Comparison of ENCODE assay signal across 7 mouse cellular contexts in the genomic region with DNA sequence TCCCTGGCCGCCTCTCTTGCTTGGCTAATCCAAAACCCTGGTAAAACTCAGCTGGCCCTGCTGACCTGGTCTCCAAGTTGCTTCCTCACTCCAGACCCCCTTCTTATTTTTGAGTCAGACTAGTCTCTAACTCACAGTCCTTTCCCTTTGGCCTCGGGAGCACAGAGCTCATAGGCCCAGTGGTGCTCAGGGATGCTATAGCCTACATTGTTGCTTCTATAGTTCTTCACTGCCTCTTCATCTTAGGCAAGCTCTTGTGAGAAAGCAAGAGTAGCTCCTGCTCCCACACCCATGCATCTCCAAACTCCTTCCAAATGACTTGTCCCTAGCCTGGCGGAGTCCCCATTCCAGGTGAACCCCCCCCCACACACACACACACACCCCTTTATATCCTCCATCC. TPM values are rescaled to one million over a fixed set of nuclear protein-coding genes. Genes with fewer than 3 reads are reported as not detected.
DNase-seq lines count a peak whose midpoint lies in the region; ATAC-seq lines count a peak whose summit lies in the region.

No protein-coding gene starts in this region.

- no peak for ATAC-seq in embryonic facial prominence, embryonic 11.5 days (replicated peaks; ENCODE audit: insufficient number of reproducible peaks, low FRiP score, low TSS enrichment, low read depth)
- no peak for ATAC-seq in hindbrain, embryonic 14.5 days (ENCODE audit: low FRiP score)
- no peak for ATAC-seq in midbrain, embryonic 12.5 days (ENCODE audit: low FRiP score, low read depth)
- ATAC-seq in megakaryocyte progenitor cell, adult 5-6 weeks (replicated peaks; ENCODE audit: poor library complexity), result no peak

- no peak overlapping the region for H3K27ac ChIP-seq in embryonic facial prominence, embryonic 11.5 days (replicated peaks; ENCODE audit: low read depth, low read length)
- no peak overlapping the region for H3K27ac ChIP-seq in hindbrain, embryonic 14.5 days
- no peak overlapping the region for H3K27ac ChIP-seq in midbrain, embryonic 12.5 days (replicated peaks)

- no peaks in the 10 kb centered on the region for H3K9me3 ChIP-seq in embryonic facial prominence, embryonic 11.5 days (replicated peaks; ENCODE audit: control insufficient read depth, low read length)
- H3K9me3 ChIP-seq in hindbrain, embryonic 14.5 days (ENCODE audit: control insufficient read depth, low read length), result no peaks in the 10 kb centered on the region
- H3K9me3 ChIP-seq in midbrain, embryonic 12.5 days, result no peaks in the 10 kb centered on the region

- H3K27me3 ChIP-seq in embryonic facial prominence, embryonic 11.5 days (ENCODE audit: control insufficient read depth, insufficient read depth, low read length), result no peaks in the 10 kb centered on the region
- no peaks in the 10 kb centered on the region for H3K27me3 ChIP-seq in hindbrain, embryonic 14.5 days (ENCODE audit: control insufficient read depth, insufficient read depth, low read length)
- H3K27me3 ChIP-seq in midbrain, embryonic 12.5 days, result no peaks in the 10 kb centered on the region

- H3K36me3 ChIP-seq in embryonic facial prominence, embryonic 11.5 days (replicated peaks; ENCODE audit: control insufficient read depth, insufficient read depth, low read depth, low read length), result peaks cover 11% of the 10 kb centered on the region
- H3K36me3 ChIP-seq in hindbrain, embryonic 14.5 days (replicated peaks; ENCODE audit: control insufficient read depth, insufficient read depth), result peaks cover 31% of the 10 kb centered on the region
- peaks cover 36% of the 10 kb centered on the region for H3K36me3 ChIP-seq in midbrain, embryonic 12.5 days

- H3K4me2 ChIP-seq in embryonic facial prominence, embryonic 11.5 days (ENCODE audit: low read depth, low read length), result peak overlapping the region; percentile 59
- H3K4me2 ChIP-seq in hindbrain, embryonic 14.5 days (replicated peaks), result peak overlapping the region; percentile 55
- H3K4me2 ChIP-seq in midbrain, embryonic 12.5 days (replicated peaks), result peak overlapping the region; percentile 78

- H3K4me1 ChIP-seq in embryonic facial prominence, embryonic 11.5 days (ENCODE audit: control insufficient read depth, insufficient read depth, low read length), result no peaks in the 10 kb centered on the region
- H3K4me1 ChIP-seq in hindbrain, embryonic 14.5 days (replicated peaks; ENCODE audit: control insufficient read depth, insufficient read depth, low read length), result peaks cover 15% of the 10 kb centered on the region; the same call in 1 of the 2 replicates
- H3K4me1 ChIP-seq in midbrain, embryonic 12.5 days, result peaks cover 18% of the 10 kb centered on the region

- WGBS in embryonic facial prominence, embryonic 11.5 days, result 60% methylated on average over 3 of the region's 3 CpGs
- 59% methylated on average over 3 of the region's 3 CpGs for WGBS in hindbrain, embryonic 14.5 days
- 44% methylated on average over 3 of the region's 3 CpGs for WGBS in midbrain, embryonic 12.5 days

- DNase-seq in layer of hippocampus, adult 11-12 months (ENCODE audit: low spot score), result peak; percentile 7
- DNase-seq in layer of hippocampus, postnatal 25 days (ENCODE audit: extremely low spot score in 1 of 2, low spot score in 1 of 2), result no peak
- no peak for DNase-seq in embryonic facial prominence, embryonic 11.5 days (ENCODE audit: low spot score)
- DNase-seq in hindbrain, embryonic 14.5 days (ENCODE audit: low spot score), result no peak
- DNase-seq in c-Kit-positive CD71-positive TER-119-positive erythroid progenitor cells, embryonic 14.5 days (ENCODE audit: low spot score), result no peak

- peak overlapping the region; percentile 73 for H3K4me3 ChIP-seq in embryonic facial prominence, embryonic 11.5 days (ENCODE audit: low read depth, low read length)
- H3K4me3 ChIP-seq in hindbrain, embryonic 14.5 days (replicated peaks; ENCODE audit: low read length), result peak overlapping the region; percentile 68
- H3K4me3 ChIP-seq in midbrain, embryonic 12.5 days, result peak overlapping the region; percentile 75

- H3K9ac ChIP-seq in embryonic facial prominence, embryonic 11.5 days (replicated peaks; ENCODE audit: low read length), result peak overlapping the region; percentile 77
- peak overlapping the region; percentile 78 for H3K9ac ChIP-seq in hindbrain, embryonic 14.5 days
- H3K9ac ChIP-seq in midbrain, embryonic 12.5 days (replicated peaks), result peak overlapping the region; percentile 88

RNA-seq across cellular contexts. Expression of a gene that starts 1.2 kb away (rescaled TPM):
- total RNA-seq in layer of hippocampus, postnatal 25 days (2021), result 100 to 1,000 TPM; 140 to 161 TPM
- 327 and 351 TPM in 2 replicates for polyA plus RNA-seq in embryonic facial prominence, embryonic 11.5 days (2014; fragmentation: Nextera tagmentation; extraction: Ambion mirVana)
- polyA plus RNA-seq in hindbrain, embryonic 14.5 days (2014; fragmentation: Nextera tagmentation; extraction: Ambion mirVana), result 321 and 385 TPM in 2 replicates
- 329 and 353 TPM in 2 replicates for polyA plus RNA-seq in midbrain, embryonic 12.5 days (2016; fragmentation: Nextera tagmentation; extraction: Ambion mirVana)
- 158 and 163 TPM in 2 replicates for total RNA-seq in megakaryocyte progenitor cell, adult 5-6 weeks (2015)
- 252 and 255 TPM in 2 replicates for total RNA-seq in megakaryocyte progenitor cell, adult 5-6 weeks (2017)

RNA-seq across cellular contexts. Expression of a gene that starts 32.1 kb away (rescaled TPM):
- total RNA-seq in layer of hippocampus, postnatal 25 days (2021), result not detected
- polyA plus RNA-seq in embryonic facial prominence, embryonic 11.5 days (2014; fragmentation: Nextera tagmentation; extraction: Ambion mirVana), result not detected in 2 replicates
- 0.13 TPM in 1 of 2 replicates, not detected in the other for polyA plus RNA-seq in hindbrain, embryonic 14.5 days (2014; fragmentation: Nextera tagmentation; extraction: Ambion mirVana)
- not detected in 2 replicates for polyA plus RNA-seq in midbrain, embryonic 12.5 days (2016; fragmentation: Nextera tagmentation; extraction: Ambion mirVana)
- total RNA-seq in megakaryocyte progenitor cell, adult 5-6 weeks (2015), result not detected in 2 replicates
- total RNA-seq in megakaryocyte progenitor cell, adult 5-6 weeks (2017), result not detected in 2 replicates

RNA-seq across cellular contexts. Expression of a gene that starts 40.1 kb away (rescaled TPM):
- 100 to 1,000 TPM; 510 to 556 TPM for total RNA-seq in layer of hippocampus, postnatal 25 days (2021)
- polyA plus RNA-seq in embryonic facial prominence, embryonic 11.5 days (2014; fragmentation: Nextera tagmentation; extraction: Ambion mirVana), result 667 and 692 TPM in 2 replicates
- 1,444 and 1,536 TPM in 2 replicates for polyA plus RNA-seq in hindbrain, embryonic 14.5 days (2014; fragmentation: Nextera tagmentation; extraction: Ambion mirVana)
- polyA plus RNA-seq in midbrain, embryonic 12.5 days (2016; fragmentation: Nextera tagmentation; extraction: Ambion mirVana), result 600 and 631 TPM in 2 replicates
- total RNA-seq in megakaryocyte progenitor cell, adult 5-6 weeks (2015), result 363 and 424 TPM in 2 replicates
- 324 and 345 TPM in 2 replicates for total RNA-seq in megakaryocyte progenitor cell, adult 5-6 weeks (2017)

RNA-seq across cellular contexts. Expression of a gene that starts 40.3 kb away (rescaled TPM):
- 10 to 100 TPM; 30.0 to 40.0 TPM for total RNA-seq in layer of hippocampus, postnatal 25 days (2021)
- 54.4 and 61.4 TPM in 2 replicates for polyA plus RNA-seq in embryonic facial prominence, embryonic 11.5 days (2014; fragmentation: Nextera tagmentation; extraction: Ambion mirVana)
- 45.8 and 47.8 TPM in 2 replicates for polyA plus RNA-seq in hindbrain, embryonic 14.5 days (2014; fragmentation: Nextera tagmentation; extraction: Ambion mirVana)
- 66.4 and 67.7 TPM in 2 replicates for polyA plus RNA-seq in midbrain, embryonic 12.5 days (2016; fragmentation: Nextera tagmentation; extraction: Ambion mirVana)
- 45.5 and 47.6 TPM in 2 replicates for total RNA-seq in megakaryocyte progenitor cell, adult 5-6 weeks (2015)
- 26.2 and 28.0 TPM in 2 replicates for total RNA-seq in megakaryocyte progenitor cell, adult 5-6 weeks (2017)
